Mouse (Mus musculus) layer of hippocampus, postnatal 14 days (tissue): Measurements from ENCODE around the gene Olfr1330. TPM values are rescaled to one million over a fixed set of nuclear protein-coding genes. Genes with fewer than 3 reads are reported as not detected.
"Not testable (repeated sequence)": the region's sequence is repeated elsewhere in the genome, so short reads cannot be mapped to it uniquely, and the experiment has no call there.

Source experiments
- DNase-seq, 2 experiments: peaks; one replicate each; pipeline ENCODE4 v3.0.0; 2021 to 2022; ENCODE audit warnings: low spot score in 2 of 2, mixed read lengths in 1 of 2
- long read RNA-seq, 2 experiments: library from polyadenylated mRNA; stranded (forward); transcript quantifications; one replicate each; pipeline ENCODE4 v2.0.0; 2021
- total RNA-seq, 2 experiments: library from RNA; stranded (reverse); gene quantifications; 2 replicates each; pipeline ENCODE4 v1.2.3; 2021

The Olfr1330 gene
- total RNA-seq, result not detected
- long read RNA-seq, experiment 1, result 0 reads
- long read RNA-seq, experiment 2, result 0 reads

DNA sequence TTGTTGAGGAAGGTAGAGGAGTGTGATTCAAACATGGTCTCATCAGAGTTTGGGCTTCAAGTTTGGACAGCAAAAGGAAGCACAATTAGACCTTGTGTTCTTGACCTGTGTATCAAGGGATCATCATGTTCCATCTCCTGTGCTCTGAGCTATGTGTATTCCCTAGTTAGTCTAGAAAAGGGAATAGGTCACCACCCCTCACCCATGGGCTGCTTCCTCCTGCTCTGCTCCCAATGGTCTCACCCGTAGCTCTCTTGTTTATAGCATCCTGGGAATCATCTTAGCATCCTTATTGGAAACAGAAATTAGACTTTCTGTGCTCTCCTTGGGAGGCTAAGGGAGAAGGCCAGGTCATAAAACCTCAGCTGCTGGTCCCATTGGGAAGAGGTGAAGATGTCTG lies at the start of gene Olfr1330:
Gene Olfr1330, plus strand, starts transcription at position 301 of the 400 bp plus-strand sequence.
- no peak for DNase-seq

DNA sequence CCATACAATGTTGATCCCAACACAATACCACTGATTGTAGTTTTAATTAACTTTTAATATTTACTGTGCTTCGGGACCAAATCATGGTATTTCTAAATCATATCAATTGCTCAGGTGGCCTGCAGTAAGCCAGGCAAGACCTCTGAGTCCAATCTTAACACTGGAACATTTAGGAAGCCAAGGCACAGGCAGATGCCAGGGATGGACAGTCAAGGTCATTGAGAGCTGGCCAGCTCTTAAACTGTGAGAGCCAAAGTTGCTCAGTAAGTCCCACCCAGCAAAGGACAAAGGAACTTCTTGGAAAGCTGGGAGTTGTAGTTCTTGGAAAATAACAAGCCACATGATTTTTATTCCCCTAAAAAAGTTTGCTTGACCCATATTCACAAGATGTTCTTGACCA lies 26.6 kb upstream of the Olfr1330 start:
- DNase-seq, result no peak

DNA sequence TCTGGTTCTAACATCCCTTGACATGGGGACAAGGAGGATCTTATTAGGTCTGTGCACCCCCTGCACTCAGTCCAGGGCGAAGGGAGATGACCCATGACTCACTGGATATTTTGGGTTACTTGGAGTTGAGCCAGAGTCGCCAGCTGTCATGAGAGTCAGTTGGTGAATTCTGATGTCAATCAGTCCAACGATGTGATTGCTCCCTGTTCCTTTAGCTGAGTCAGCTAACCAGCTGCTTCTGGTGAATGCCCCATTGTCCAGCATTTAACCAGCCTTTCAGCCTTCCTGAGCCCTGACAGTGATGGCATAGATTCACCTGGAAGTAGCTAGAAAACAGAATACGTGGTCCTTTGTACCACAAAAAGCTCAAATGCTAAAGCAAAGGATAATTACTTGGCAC lies 25.7 kb upstream of the Olfr1330 start:
- peak in 1 of 2 experiments; percentile 2 for DNase-seq

DNA sequence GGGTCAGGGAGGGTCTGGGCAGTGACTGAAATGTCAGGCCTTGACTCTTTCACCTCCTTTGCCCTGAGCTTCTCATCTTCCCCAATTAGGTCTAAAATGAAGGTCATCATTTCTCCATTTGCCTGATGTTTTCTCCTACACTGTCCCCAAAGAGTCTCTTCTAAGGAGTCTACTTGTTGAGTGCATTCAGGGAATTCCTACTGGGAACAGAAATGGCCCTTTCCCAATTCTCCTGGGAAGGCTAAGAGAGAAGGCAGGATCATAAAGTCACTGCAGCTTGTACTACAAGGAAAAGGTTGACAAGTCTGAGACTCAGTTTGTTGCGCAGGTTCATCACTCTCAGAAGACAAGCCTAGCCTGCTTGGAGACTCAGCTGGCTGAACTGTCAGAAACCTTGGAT lies 24.0 kb upstream of the Olfr1330 start, which contains the start of gene Olfr1331:
Gene Olfr1331, plus strand, starts transcription at position 301 of the 400 bp plus-strand sequence.
- DNase-seq, result no peak

DNA sequence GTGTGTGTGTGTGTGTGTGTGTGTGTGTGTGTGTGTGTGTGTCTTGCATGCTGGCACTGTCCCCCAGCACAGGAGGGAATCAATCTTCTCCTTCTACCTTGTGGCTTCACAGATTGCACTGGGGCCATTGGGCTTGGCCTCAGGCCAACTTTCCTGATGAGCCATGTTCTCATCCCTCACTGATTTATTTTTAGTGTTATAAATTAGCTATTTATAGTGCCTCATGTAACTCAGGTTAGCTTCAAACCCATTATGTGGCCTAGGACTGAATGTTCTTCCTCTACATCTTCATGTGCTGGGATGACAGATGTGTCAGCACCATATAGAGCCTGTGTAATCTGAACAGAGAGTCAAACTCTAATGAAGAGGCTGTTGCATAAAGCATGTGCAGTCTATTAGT lies 20.8 kb upstream of the Olfr1330 start:
- no peak for DNase-seq

DNA sequence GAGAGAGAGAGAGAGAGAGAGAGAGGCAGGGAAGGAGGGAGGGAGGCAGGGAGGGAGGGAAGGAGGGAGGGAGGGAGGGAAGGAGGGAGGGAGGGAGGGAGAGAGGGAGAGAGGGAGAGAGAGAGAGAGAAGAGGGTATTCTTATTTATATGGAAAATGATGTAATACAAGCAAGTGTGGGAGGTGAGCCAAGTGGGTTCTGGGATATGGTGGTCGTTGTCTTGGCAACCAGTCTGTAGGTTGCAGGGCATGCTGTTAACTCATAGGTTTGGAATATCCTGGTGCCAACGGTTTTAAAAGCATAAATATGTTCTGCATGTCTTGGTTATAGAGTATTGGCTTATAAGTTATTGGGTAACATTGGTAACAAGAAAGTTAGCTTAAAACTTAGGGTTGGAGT lies 13.6 kb downstream of the Olfr1330 start:
- no peak for DNase-seq

DNA sequence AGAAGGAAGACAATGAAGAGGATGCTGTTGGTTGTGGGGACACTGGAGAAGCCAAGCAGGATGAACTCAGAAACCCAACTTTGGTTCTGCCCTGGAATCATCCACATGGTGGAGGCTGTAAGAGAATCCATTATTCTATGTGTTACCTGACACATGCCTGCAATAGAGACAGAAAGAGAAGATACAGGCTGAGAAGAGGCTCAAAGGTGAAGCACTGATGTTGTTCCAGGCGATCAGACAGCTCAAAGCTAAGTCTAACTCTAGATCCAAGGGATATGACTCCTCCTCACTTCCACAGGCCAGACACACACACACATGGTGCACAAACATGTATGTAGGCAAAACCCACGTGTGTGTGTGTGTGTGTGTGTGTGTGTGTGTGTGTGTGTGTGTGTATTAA lies 29.0 kb downstream of the Olfr1330 start, which contains the start of gene Olfr1329:
Gene Olfr1329, minus strand, starts transcription at position 101 of the 400 bp plus-strand sequence.
- DNase-seq, result not testable (repeated sequence)

DNA sequence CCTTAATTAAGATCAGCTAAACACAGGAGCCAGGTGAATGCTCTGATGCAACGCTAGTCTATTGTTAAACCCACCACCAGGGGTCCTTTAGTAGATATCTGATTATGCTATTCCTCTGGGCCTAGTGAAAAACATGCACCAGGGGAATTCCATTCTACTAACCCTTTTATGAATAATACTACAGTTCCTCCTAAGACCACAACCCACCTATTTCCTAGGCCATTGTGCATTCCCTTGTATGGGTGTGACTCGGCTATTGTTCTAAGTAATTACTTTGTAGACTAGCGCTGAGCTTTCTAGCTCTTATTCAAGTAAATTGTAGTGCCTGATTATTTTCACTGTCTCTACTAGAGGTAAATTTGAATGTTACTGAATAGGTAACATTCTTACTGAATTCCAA lies 42.9 kb downstream of the Olfr1330 start:
- DNase-seq, result not testable (repeated sequence)

DNA sequence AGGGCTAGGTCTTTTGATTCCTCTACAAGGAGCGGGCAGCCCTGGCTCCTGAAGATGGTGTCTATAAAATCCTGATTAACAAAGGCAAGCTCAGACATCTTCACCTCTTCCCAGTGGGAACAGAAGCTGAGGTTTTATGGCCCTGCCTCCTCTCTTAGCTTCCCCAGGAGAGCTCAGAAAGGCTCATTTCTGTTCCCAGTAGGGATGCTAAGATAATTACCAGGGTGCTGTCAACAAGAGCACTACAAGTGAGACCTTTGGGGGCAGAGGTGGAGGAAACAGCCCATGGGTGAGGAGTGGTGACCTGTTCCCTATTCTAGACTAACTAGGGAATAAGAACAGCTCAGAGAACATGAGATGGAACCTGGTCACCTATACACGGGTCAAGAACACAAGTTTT lies 50.1 kb downstream of the Olfr1330 start, which contains the start of gene Olfr1328:
Gene Olfr1328, minus strand, starts transcription at position 101 of the 400 bp plus-strand sequence.
- DNase-seq, result no peak

Other genes with a start within 250 kb of the Olfr1330 start
- gene Olfr62, start 229.6 kb upstream of the Olfr1330 start, total RNA-seq, result not detected
- not detected for gene Olfr1342, start 195.8 kb upstream of the Olfr1330 start, total RNA-seq
- gene Olfr1341, start 185.1 kb upstream of the Olfr1330 start, total RNA-seq, result not detected
- gene Olfr1340, start 168.5 kb upstream of the Olfr1330 start, total RNA-seq, result not detected
- gene Olfr1339, start 156.4 kb upstream of the Olfr1330 start, total RNA-seq, result not detected
- gene Olfr1338, start 129.9 kb upstream of the Olfr1330 start, total RNA-seq, result not detected
- not detected for gene Olfr1337, start 106.0 kb upstream of the Olfr1330 start, total RNA-seq
- gene Olfr1335, start 78.7 kb upstream of the Olfr1330 start, total RNA-seq, result not detected
- gene Olfr1333, start 52.3 kb upstream of the Olfr1330 start, total RNA-seq, result not detected
- not detected for gene Olfr1331, start 23.9 kb upstream of the Olfr1330 start, total RNA-seq
- not detected for gene Olfr1329, start 28.9 kb downstream of the Olfr1330 start, total RNA-seq
- gene Olfr1328, start 50.0 kb downstream of the Olfr1330 start, total RNA-seq, result not detected
- 1 to 10 TPM in 1 of 2 experiments, under 1 TPM in 1; 0.95 to 1.2 TPM for gene Lao1, start 73.0 kb downstream of the Olfr1330 start, total RNA-seq
- gene Slc2a1, start 220.1 kb downstream of the Olfr1330 start, total RNA-seq, result 100 to 1,000 TPM in 1 of 2 experiments, 10 to 100 TPM in 1; 89.7 to 110 TPM